Mouse (Mus musculus) thymus, adult 2 months (tissue): ENCODE data around the gene Ccdc187.

ENCODE experiments used
- CTCF ChIP-seq: fragments of 200-500 bp; IDR thresholded peaks from 2 replicates; pipeline ENCODE4 v1.5.1; 2012; ENCODE audit warnings: mild to moderate bottlenecking, control low read depth, low read length, moderate library complexity, borderline replicate concordance; ENCODE audit not compliant: control insufficient read depth, poor library complexity, insufficient read depth; ENCODE audit errors: extremely low read depth
- POLR2A ChIP-seq: fragments of 200-500 bp; IDR thresholded peaks from 2 replicates; pipeline ENCODE4 v1.6.1; 2012; ENCODE audit warnings: mild to moderate bottlenecking, low read length, control low read depth, moderate library complexity; ENCODE audit not compliant: control insufficient read depth, poor library complexity, insufficient read depth; ENCODE audit errors: extremely low read depth

- TF ChIP-seq CTCF, result no peak
- TF ChIP-seq POLR2A, result no peak
Observed at GRCm38 (mm10) chr2:26240841-26241240, 53.5 kb downstream of the Ccdc187 start.
